Mouse (Mus musculus) CH12.LX (cell line): ENCODE data around the gene Ip6k1.

Experiments used
- CHD2 ChIP-seq: IDR thresholded peaks from 2 replicates; pipeline ENCODE4 v1.6.1; 2011; ENCODE audit warnings: low read length, improper control_type of control experiment
- CTCF ChIP-seq, 2 experiments: IDR thresholded peaks in 1 of 2; conservative IDR thresholded peaks in 1 of 2; 2 replicates each; pipeline ENCODE4 v1.5.1; 2011 to 2012; ENCODE audit warnings: low read depth in 2 of 2, low read length in 2 of 2, improper control_type of control experiment in 1 of 2, inconsistent platforms in 1 of 2, mild to moderate bottlenecking in 1 of 2, moderate library complexity in 1 of 2
- GABPA ChIP-seq: IDR thresholded peaks from 2 replicates; pipeline ENCODE4 v1.6.1; 2012; ENCODE audit warnings: low read depth, low read length, improper control_type of control experiment, inconsistent platforms; ENCODE audit not compliant: insufficient replicate concordance
- MAX ChIP-seq: IDR thresholded peaks from 2 replicates; pipeline ENCODE4 v1.6.1; 2011; ENCODE audit warnings: low read length, improper control_type of control experiment
- POLR2A ChIP-seq: IDR thresholded peaks from 2 replicates; pipeline ENCODE4 v1.6.1; 2011; ENCODE audit warnings: low read depth, mild to moderate bottlenecking, improper control_type of control experiment, low read length
- SIN3A ChIP-seq: IDR thresholded peaks from 2 replicates; pipeline ENCODE4 v1.6.1; 2012; ENCODE audit warnings: low read length, improper control_type of control experiment, inconsistent platforms
- UBTF ChIP-seq: IDR thresholded peaks from 2 replicates; pipeline ENCODE4 v1.6.1; 2012; ENCODE audit warnings: low read depth, mild to moderate bottlenecking, inconsistent platforms, low read length, improper control_type of control experiment, moderate library complexity

GRCm38 (mm10) chr9:108053665-108054225 is 51.4 kb downstream of the Ip6k1 start:
- TF ChIP-seq UBTF (no peak), POLR2A (no peak), GABPA (no peak), CTCF (conservative IDR thresholded peaks at IDR 0.05 in 1 of 2, IDR thresholded peaks at IDR 0.05 in 1 of 2; ENCODE audit: low read depth in 2 of 2, low read length in 2 of 2) (no peak), SIN3A (no peak), MAX (no peak), CHD2 (no peak)
